Mouse (Mus musculus) lung, adult 2 months (tissue): ENCODE measurements around the gene Hist2h3c1.

Experiments
- CTCF ChIP-seq: fragments of 200-500 bp; IDR thresholded peaks from 2 replicates; pipeline ENCODE4 v1.5.1; 2011; ENCODE audit warnings: mild to moderate bottlenecking, low read length, control low read depth; ENCODE audit not compliant: insufficient read depth
- POLR2A ChIP-seq: fragments of 200-500 bp; IDR thresholded peaks from 2 replicates; pipeline ENCODE4 v1.6.1; 2011; ENCODE audit warnings: low read depth, mild to moderate bottlenecking, control low read depth, low read length, borderline replicate concordance; ENCODE audit errors: extremely low read depth

DNA sequence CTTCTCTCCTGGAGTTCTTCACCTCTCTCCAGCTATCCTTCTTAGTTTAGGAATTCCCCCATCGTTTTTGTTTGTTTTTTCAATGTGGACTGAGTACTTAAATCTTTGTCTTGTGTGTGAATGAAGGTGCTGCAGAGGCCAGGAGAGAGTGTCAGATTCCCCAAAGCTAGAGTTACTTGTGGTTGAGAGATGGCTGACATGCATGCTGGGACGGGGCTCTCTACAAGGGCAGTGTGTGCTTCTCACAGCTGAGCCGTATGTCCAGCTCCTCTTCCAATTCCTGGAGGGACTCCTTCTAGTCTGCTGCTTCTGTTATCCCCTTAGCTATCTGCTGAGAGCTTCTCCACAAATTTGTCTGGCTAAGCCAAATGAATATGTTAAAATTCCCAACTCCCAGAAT, 10.6 kb upstream of the Hist2h3c1 start:
- TF ChIP-seq CTCF, result no peak
- no peak for TF ChIP-seq POLR2A
